Mouse (Mus musculus): ENCODE results near the gene Cnr2. TPM values are rescaled to one million over a fixed set of nuclear protein-coding genes. Genes with fewer than 3 reads are reported as not detected.

Cnr2 gene
- polyA plus RNA-seq, 1 experiment from 2014 or later: not detected

DNA sequence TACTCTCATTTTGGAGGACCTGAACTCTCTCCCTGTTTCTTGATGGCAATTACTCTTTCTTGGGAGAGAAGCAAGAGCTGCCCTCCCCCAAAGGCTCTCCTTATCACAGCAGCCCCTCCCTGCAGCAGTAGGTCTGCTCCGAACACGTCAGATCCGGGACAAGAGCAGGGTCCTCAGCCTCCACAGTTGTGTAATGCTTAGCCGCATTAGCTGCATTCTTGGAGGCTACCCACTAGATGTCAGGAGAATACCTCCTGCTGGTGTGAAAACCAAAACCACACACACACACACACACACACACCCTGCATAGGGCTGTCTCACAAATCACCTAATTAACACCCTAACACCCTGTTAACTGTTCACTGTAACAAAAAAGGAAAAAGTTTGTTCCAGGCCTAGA, 2.3 kb upstream of the Cnr2 start:
- WGBS: 68% methylated on average over 4 of the region's 4 CpGs

DNA sequence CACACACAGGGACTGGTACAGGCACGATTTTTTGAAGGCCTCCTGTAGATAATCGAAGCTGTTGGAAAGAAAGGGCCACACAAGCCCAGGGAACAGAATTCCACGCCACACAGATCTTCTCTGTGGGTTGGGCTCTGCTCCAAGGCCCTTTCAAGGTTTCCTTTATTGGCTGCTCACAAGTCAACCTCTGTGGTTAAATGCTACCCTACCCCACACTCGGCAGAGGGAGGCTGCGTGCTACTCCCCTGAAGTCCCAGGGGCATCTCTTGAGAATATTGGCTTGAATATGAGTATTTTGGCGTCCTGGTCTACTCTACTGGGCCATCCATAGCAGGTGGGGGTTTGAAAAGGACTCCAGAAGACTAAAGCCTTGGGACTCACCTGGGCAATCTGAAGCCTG, 963 bp downstream of the Cnr2 start:
- no peak overlapping the region for H3K27ac ChIP-seq (ENCODE audit: low read length)
- H3K4me1 ChIP-seq (replicated peaks; ENCODE audit: control insufficient read depth, insufficient read depth, low read length): no peaks in the 10 kb centered on the region
- H3K9ac ChIP-seq (replicated peaks; ENCODE audit: low read depth, low read length): no peak overlapping the region
- no peak overlapping the region for H3K4me3 ChIP-seq (replicated peaks; ENCODE audit: low read length)
- 71% methylated on average over 6 of the region's 6 CpGs for WGBS
- no peaks in the 10 kb centered on the region for H3K36me3 ChIP-seq (ENCODE audit: control insufficient read depth, insufficient read depth)
- H3K27me3 ChIP-seq (replicated peaks; ENCODE audit: control insufficient read depth, insufficient read depth, low read length): no peaks in the 10 kb centered on the region
- no peak overlapping the region for H3K4me2 ChIP-seq (ENCODE audit: low read length)
- no peak for ATAC-seq
- H3K9me3 ChIP-seq (ENCODE audit: control insufficient read depth, low read length): no peaks in the 10 kb centered on the region

More for the DNA sequence above, 2.3 kb upstream of the Cnr2 start:
- Histone ChIP-seq H3K9ac (replicated peaks; ENCODE audit: low read depth, low read length) (no peak overlapping the region), H3K9me3 (ENCODE audit: control insufficient read depth, low read length) (no peaks in the 10 kb centered on the region), H3K27ac (ENCODE audit: low read length) (no peak overlapping the region), H3K36me3 (ENCODE audit: control insufficient read depth, insufficient read depth) (no peaks in the 10 kb centered on the region), H3K27me3 (replicated peaks; ENCODE audit: control insufficient read depth, insufficient read depth, low read length) (no peaks in the 10 kb centered on the region), H3K4me1 (replicated peaks; ENCODE audit: control insufficient read depth, insufficient read depth, low read length) (no peaks in the 10 kb centered on the region), H3K4me3 (replicated peaks; ENCODE audit: low read length) (no peak overlapping the region), H3K4me2 (ENCODE audit: low read length) (no peak overlapping the region)
- ATAC-seq: no peak

DNA sequence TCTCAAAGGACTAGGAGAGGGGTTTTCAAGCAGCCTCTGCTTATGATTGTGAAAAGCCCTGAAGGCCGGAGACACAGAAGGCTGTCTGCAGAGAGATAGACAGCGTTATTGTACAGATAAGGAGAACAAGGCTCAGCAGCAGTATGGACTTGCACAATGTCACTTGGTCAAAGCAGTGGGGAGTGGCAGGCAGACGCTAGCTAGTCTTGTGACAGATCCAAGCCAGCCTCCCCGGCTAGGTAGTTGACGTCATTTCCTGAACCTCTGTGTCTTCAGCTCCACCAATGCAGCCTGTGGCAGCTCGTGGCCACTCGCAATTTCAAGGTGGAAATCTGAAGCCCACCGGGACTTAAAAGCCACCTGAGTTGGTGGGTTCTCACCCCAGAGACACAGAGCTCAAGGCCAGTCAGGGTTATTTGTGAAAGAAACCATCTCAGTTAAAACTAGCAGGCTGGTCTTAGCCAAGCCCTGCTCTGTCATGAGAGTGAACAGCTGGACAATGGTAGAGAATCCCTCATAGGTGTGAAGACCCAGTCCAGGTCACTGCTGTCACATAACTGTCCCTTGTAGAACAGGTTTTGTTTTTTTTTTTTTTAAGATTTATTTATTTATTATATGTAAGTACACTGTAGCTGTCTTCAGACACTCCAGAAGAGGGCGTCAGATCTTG, 3.3 kb downstream of the Cnr2 start:
- Histone ChIP-seq H3K36me3 (ENCODE audit: control insufficient read depth, insufficient read depth) (no peaks in the 10 kb centered on the region), H3K9me3 (ENCODE audit: control insufficient read depth, low read length) (no peaks in the 10 kb centered on the region)
- WGBS: 82% methylated on average over 8 of the region's 9 CpGs

DNA sequence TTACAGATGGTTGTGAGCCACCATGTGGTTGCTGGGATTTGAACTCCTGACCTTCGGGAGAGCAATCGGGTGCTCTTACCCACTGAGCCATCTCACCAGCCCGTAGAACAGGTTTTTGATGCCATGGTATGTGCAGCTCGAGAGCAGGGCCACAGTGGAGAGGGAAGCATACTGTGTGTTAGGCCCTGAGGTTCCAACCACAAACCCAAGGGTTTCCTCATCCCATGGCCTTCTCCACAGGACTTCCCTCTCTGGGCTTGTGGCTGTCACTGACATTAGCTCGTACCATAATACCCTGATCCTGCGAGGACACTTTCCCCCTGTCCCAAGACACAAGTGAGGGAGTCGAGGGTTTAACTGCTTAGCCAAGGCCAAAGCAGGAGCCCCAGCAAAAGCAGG, 3.9 kb downstream of the Cnr2 start:
- Histone ChIP-seq H3K4me3 (replicated peaks; ENCODE audit: low read length) (no peak overlapping the region), H3K27me3 (replicated peaks; ENCODE audit: control insufficient read depth, insufficient read depth, low read length) (no peaks in the 10 kb centered on the region), H3K9me3 (ENCODE audit: control insufficient read depth, low read length) (no peaks in the 10 kb centered on the region), H3K4me1 (replicated peaks; ENCODE audit: control insufficient read depth, insufficient read depth, low read length) (no peaks in the 10 kb centered on the region), H3K27ac (ENCODE audit: low read length) (no peak overlapping the region), H3K4me2 (ENCODE audit: low read length) (no peak overlapping the region), H3K36me3 (ENCODE audit: control insufficient read depth, insufficient read depth) (no peaks in the 10 kb centered on the region), H3K9ac (replicated peaks; ENCODE audit: low read depth, low read length) (no peak overlapping the region)
- ATAC-seq: no peak
- WGBS: 87% methylated on average over 7 of the region's 7 CpGs

More for the DNA sequence above, 3.3 kb downstream of the Cnr2 start:
- Histone ChIP-seq H3K4me3 (replicated peaks; ENCODE audit: low read length) (no peak overlapping the region), H3K4me2 (ENCODE audit: low read length) (no peak overlapping the region), H3K27ac (ENCODE audit: low read length) (no peak overlapping the region), H3K4me1 (replicated peaks; ENCODE audit: control insufficient read depth, insufficient read depth, low read length) (no peaks in the 10 kb centered on the region), H3K9ac (replicated peaks; ENCODE audit: low read depth, low read length) (no peak overlapping the region), H3K27me3 (replicated peaks; ENCODE audit: control insufficient read depth, insufficient read depth, low read length) (no peaks in the 10 kb centered on the region)
- ATAC-seq: no peak

DNA sequence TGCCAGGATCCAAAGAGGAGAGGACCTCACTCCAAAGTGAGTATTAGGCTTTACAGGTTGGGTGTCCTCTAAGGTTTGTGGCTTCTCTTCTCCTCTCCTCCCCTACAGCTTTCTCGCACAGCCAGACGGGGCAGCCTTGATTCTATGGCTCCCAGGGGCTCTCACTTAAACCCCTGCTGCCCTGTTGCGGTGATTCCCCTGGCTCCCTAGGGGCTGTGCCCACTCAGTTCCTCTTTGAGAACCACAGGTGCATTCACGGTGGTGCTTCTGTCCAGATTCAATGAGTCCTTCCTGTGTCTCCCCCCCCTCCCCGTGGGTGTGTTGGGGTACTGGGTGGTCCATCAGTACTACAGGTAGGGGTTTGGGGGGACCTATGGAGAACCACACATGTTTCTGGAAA, 4.8 kb downstream of the Cnr2 start:
- Histone ChIP-seq H3K4me3 (replicated peaks; ENCODE audit: low read length) (no peak overlapping the region), H3K27ac (ENCODE audit: low read length) (no peak overlapping the region), H3K36me3 (ENCODE audit: control insufficient read depth, insufficient read depth) (no peaks in the 10 kb centered on the region), H3K4me2 (ENCODE audit: low read length) (no peak overlapping the region), H3K4me1 (replicated peaks; ENCODE audit: control insufficient read depth, insufficient read depth, low read length) (no peaks in the 10 kb centered on the region), H3K9ac (replicated peaks; ENCODE audit: low read depth, low read length) (no peak overlapping the region), H3K9me3 (ENCODE audit: control insufficient read depth, low read length) (no peaks in the 10 kb centered on the region), H3K27me3 (replicated peaks; ENCODE audit: control insufficient read depth, insufficient read depth, low read length) (no peaks in the 10 kb centered on the region)
- ATAC-seq: no peak
- WGBS: 89% methylated on average over 5 of the region's 5 CpGs

DNA sequence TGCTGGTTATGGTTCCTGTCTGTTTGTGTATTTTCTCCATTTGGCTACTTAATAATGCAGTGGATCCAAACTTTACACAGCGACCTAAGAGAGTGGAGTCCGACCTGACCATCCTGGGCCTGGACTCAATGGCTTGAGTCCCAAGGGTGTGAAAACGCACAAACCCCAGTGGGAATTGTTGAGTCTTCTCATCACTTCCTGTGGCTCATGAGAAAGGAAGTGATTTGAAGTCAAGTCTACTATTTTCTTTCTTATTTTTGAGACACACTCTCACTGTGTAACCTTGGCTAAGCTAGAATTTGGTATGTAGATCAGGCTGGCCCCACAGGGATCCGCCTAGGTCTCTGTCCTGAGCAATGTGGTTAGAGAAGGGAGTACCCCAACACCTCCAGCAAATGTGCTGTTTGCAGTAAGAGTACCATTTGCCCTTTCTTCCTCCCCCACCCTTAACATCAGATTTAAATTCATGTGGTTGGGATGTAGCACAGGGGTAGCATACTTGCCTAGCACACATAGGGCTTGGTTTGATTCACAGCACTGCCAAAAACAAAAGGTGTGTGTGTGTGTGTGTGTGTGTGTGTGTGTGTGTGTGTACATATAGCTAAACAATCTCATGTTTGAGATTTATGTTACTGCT, 7.5 kb downstream of the Cnr2 start:
- Histone ChIP-seq H3K9me3 (ENCODE audit: control insufficient read depth, low read length) (no peaks in the 10 kb centered on the region), H3K27ac (ENCODE audit: low read length) (no peak overlapping the region), H3K4me2 (ENCODE audit: low read length) (no peak overlapping the region), H3K36me3 (ENCODE audit: control insufficient read depth, insufficient read depth) (no peaks in the 10 kb centered on the region), H3K9ac (replicated peaks; ENCODE audit: low read depth, low read length) (no peak overlapping the region), H3K4me3 (replicated peaks; ENCODE audit: low read length) (no peak overlapping the region), H3K4me1 (replicated peaks; ENCODE audit: control insufficient read depth, insufficient read depth, low read length) (no peaks in the 10 kb centered on the region), H3K27me3 (replicated peaks; ENCODE audit: control insufficient read depth, insufficient read depth, low read length) (no peaks in the 10 kb centered on the region)
- no peak for ATAC-seq
- WGBS: 89% methylated on average over 4 of the region's 4 CpGs

DNA sequence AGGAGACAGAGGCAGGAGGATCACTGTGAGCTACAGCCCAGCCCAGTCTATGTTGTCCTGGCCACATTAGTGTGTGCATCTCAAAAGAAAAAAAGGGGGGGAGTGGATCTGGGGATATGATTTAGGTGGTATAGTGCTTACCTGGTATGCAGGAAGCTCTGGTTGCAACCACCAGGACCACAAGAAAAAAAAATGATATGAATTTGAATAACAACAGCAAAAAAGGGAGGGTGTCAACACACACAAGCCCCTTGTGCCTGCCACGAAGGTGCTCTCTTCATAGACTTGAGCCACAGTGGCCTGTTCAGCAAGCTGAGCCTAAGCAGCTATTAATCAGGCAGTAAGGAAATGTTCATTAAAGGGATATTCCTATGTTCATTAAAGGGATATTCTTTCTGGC, 9.6 kb downstream of the Cnr2 start:
- Histone ChIP-seq H3K4me1 (replicated peaks; ENCODE audit: control insufficient read depth, insufficient read depth, low read length) (no peaks in the 10 kb centered on the region), H3K9me3 (ENCODE audit: control insufficient read depth, low read length) (no peaks in the 10 kb centered on the region), H3K4me2 (ENCODE audit: low read length) (no peak overlapping the region), H3K4me3 (replicated peaks; ENCODE audit: low read length) (no peak overlapping the region), H3K9ac (replicated peaks; ENCODE audit: low read depth, low read length) (no peak overlapping the region), H3K27ac (ENCODE audit: low read length) (no peak overlapping the region), H3K27me3 (replicated peaks; ENCODE audit: control insufficient read depth, insufficient read depth, low read length) (no peaks in the 10 kb centered on the region), H3K36me3 (ENCODE audit: control insufficient read depth, insufficient read depth) (no peaks in the 10 kb centered on the region)
- 65% methylated on average over 1 of the region's 1 CpGs for WGBS
- ATAC-seq: no peak

DNA sequence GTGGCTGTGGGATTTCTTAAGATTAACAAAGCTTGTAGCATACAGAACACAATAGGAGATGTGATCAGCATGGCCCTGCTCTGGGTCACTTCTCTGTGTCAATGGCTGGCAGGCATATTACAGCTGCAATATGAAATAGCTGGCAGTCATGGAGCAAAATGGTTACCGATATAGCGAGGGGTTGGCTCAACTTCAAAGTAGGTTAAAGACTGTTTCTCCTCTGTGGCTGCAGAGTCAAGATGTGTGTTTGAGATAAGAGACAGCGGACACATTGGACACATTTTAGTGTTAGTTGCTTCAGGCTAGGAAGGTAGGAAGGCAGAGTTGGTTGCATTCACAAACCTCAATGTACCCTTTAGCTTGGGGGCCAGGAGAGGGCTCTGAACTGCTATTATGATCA, 11.4 kb downstream of the Cnr2 start:
- Histone ChIP-seq H3K4me1 (replicated peaks; ENCODE audit: control insufficient read depth, insufficient read depth, low read length) (no peaks in the 10 kb centered on the region), H3K4me2 (ENCODE audit: low read length) (no peak overlapping the region), H3K4me3 (replicated peaks; ENCODE audit: low read length) (no peak overlapping the region), H3K27ac (ENCODE audit: low read length) (no peak overlapping the region), H3K36me3 (ENCODE audit: control insufficient read depth, insufficient read depth) (no peaks in the 10 kb centered on the region), H3K9me3 (ENCODE audit: control insufficient read depth, low read length) (no peaks in the 10 kb centered on the region), H3K9ac (replicated peaks; ENCODE audit: low read depth, low read length) (no peak overlapping the region), H3K27me3 (replicated peaks; ENCODE audit: control insufficient read depth, insufficient read depth, low read length) (no peaks in the 10 kb centered on the region)
- WGBS: 83% methylated on average over 3 of the region's 3 CpGs
- no peak for ATAC-seq

DNA sequence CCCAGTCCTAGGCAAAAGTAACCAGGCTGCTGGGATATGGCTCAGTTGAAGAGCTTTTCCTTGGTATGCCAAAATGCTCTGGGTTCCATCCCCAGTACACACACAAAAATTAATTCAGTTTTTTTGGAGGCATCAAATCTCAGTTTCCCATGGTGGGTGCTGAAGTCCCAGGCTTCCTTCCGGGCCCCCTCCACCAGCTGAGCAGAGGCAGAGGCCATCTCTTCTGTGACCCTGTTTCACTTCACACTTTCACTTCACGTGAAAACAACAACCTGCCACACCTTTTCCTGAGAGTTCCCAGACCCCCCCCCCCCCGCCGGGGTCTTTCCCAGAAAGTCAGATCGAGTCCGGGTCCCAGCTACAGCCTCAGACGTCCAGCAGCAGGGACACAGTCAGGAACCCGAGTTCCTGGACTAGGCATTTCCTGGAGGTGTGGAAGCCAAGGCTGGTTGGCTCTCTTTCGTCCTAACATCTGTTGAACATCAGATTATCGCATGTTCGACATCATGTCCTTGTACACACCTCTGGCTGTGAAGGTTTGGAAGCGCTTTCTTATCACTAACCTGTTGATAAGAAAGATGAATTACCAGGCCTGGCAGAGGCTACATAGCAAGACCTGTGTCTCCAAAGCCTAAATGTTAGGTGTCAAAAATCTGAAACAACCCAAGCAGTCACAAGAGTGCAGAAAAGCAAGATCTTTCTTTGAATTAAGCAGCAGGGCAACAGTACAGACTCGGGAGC, 14.3 kb downstream of the Cnr2 start:
- peaks cover 4% of the 10 kb centered on the region; the same call in 1 of the 2 replicates for H3K4me1 ChIP-seq (replicated peaks; ENCODE audit: control insufficient read depth, insufficient read depth, low read length)
- H3K4me2 ChIP-seq (ENCODE audit: low read length): no peak overlapping the region
- H3K36me3 ChIP-seq (ENCODE audit: control insufficient read depth, insufficient read depth): no peaks in the 10 kb centered on the region
- no peak for ATAC-seq
- 79% methylated on average over 13 of the region's 13 CpGs for WGBS
- H3K9ac ChIP-seq (replicated peaks; ENCODE audit: low read depth, low read length): no peak overlapping the region
- no peaks in the 10 kb centered on the region for H3K27me3 ChIP-seq (replicated peaks; ENCODE audit: control insufficient read depth, insufficient read depth, low read length)
- no peak overlapping the region for H3K4me3 ChIP-seq (replicated peaks; ENCODE audit: low read length)
- no peak overlapping the region for H3K27ac ChIP-seq (ENCODE audit: low read length)
- no peaks in the 10 kb centered on the region for H3K9me3 ChIP-seq (ENCODE audit: control insufficient read depth, low read length)

Data from forebrain, embryonic 16.5 days (tissue).